8 mouse cellular contexts compared by ENCODE assay signal in the genomic region with DNA sequence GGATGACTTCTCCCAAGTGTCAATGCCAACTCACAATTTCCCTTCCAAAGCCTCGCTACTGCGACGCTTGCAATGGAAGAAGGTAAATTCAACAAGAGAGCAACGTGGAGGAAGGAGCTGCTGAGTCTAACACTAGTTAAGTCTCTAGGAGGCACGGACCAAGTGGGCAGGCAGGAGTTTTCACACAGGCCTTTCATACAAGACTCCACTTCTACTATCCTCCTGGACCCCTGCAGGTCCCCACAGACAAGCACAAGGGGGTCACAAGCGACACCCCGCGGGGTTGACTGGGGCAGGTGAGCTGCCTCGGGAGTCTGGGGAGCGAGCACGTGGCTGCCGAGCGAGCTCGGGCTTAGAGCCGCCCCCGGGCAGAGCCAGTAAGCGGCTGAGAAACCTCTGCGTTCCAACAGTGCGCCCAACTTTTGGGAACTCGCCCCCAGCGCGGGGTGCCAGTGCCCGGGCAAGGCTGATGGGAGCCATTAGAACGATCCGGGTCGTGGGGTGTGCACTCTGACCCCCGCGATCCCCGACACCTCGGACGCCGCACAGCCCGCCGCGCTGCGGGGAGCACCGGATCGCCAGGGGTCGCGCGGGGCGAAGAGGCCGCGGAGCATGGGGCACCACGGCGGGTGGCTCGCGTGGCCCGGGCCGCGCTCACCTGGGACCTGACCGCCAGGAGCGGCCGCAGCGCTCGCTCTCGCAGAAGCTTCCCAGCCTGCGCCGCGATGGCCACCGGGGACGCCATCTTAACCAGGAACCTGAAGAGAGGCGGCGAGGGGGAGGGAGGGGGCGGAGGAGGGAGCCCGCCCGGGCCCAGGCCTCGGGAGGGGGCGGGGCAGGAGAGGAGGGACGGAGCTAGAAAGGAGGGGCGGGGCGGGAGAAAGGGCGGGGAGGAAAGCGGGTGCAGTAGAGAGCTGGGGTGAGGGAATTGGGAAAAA. TPM values are rescaled to one million over a fixed set of nuclear protein-coding genes. Genes with fewer than 3 reads are reported as not detected.
DNase-seq lines count a peak whose midpoint lies in the region; ATAC-seq and TF ChIP-seq lines count a peak whose summit lies in the region.

A gene (minus strand): TSS at position 770 of the 938 bp plus-strand sequence.

- H3K36me3 ChIP-seq in embryonic facial prominence, embryonic 10.5 days (replicated peaks): no peaks in the 10 kb centered on the region
- no peaks in the 10 kb centered on the region for H3K36me3 ChIP-seq in intestine, postnatal 0 days (ENCODE audit: control insufficient read depth, insufficient read depth)
- H3K36me3 ChIP-seq in limb, embryonic 11.5 days (ENCODE audit: control insufficient read depth, insufficient read depth, low read length): no peaks in the 10 kb centered on the region
- no peaks in the 10 kb centered on the region for H3K36me3 ChIP-seq in midbrain, embryonic 13.5 days

- peak within 1 kb of the TSS; percentile 89 for H3K4me3 ChIP-seq in embryonic facial prominence, embryonic 10.5 days
- peak within 1 kb of the TSS; percentile 94 for H3K4me3 ChIP-seq in intestine, postnatal 0 days (ENCODE audit: low read depth, low read length)
- H3K4me3 ChIP-seq in limb, embryonic 11.5 days (ENCODE audit: low read depth, low read length): peak within 1 kb of the TSS; percentile 69
- peak within 1 kb of the TSS; percentile 82 for H3K4me3 ChIP-seq in midbrain, embryonic 13.5 days (replicated peaks)

- H3K4me1 ChIP-seq in embryonic facial prominence, embryonic 10.5 days: peaks cover 21% of the 10 kb centered on the region
- peaks cover 4% of the 10 kb centered on the region; the same call in 1 of the 2 replicates for H3K4me1 ChIP-seq in intestine, postnatal 0 days (replicated peaks; ENCODE audit: control insufficient read depth, insufficient read depth, low read length)
- 0 out of 2 replicates have a peak, but pooled peaks cover 5% of the 10 kb centered on the region for H3K4me1 ChIP-seq in limb, embryonic 11.5 days (ENCODE audit: control insufficient read depth, insufficient read depth, low read length)
- H3K4me1 ChIP-seq in midbrain, embryonic 13.5 days (replicated peaks): peaks cover 8% of the 10 kb centered on the region

- peak within 1 kb of the TSS; percentile 93 for H3K4me2 ChIP-seq in intestine, postnatal 0 days (replicated peaks; ENCODE audit: low read depth)
- peak within 1 kb of the TSS; percentile 68 for H3K4me2 ChIP-seq in limb, embryonic 11.5 days (ENCODE audit: low read depth, severe bottlenecking)
- H3K4me2 ChIP-seq in midbrain, embryonic 13.5 days (replicated peaks): peak within 1 kb of the TSS; percentile 90

- H3K9me3 ChIP-seq in embryonic facial prominence, embryonic 10.5 days: no peaks in the 10 kb centered on the region
- H3K9me3 ChIP-seq in intestine, postnatal 0 days (ENCODE audit: control insufficient read depth): no peaks in the 10 kb centered on the region
- no peaks in the 10 kb centered on the region for H3K9me3 ChIP-seq in limb, embryonic 11.5 days (ENCODE audit: control insufficient read depth, low read length)
- H3K9me3 ChIP-seq in midbrain, embryonic 13.5 days: no peaks in the 10 kb centered on the region

- WGBS in embryonic facial prominence, embryonic 10.5 days: under 1% methylated on average over 66 of the region's 74 CpGs
- under 1% methylated on average over 64 of the region's 74 CpGs for WGBS in intestine, postnatal 0 days
- WGBS in limb, embryonic 11.5 days: under 1% methylated on average over 51 of the region's 74 CpGs
- WGBS in midbrain, embryonic 13.5 days: under 1% methylated on average over 68 of the region's 74 CpGs

- peak within 1 kb of the TSS; percentile 98 for H3K27ac ChIP-seq in embryonic facial prominence, embryonic 10.5 days (replicated peaks)
- peak within 1 kb of the TSS; percentile 84 for H3K27ac ChIP-seq in intestine, postnatal 0 days (ENCODE audit: low read depth, low read length)
- peak within 1 kb of the TSS; percentile 61 for H3K27ac ChIP-seq in limb, embryonic 11.5 days (replicated peaks; ENCODE audit: low read depth, low read length)
- H3K27ac ChIP-seq in midbrain, embryonic 13.5 days: 0 out of 2 replicates have a peak within 1 kb of the TSS, but pooled peaks have one; percentile 49

- H3K27me3 ChIP-seq in embryonic facial prominence, embryonic 10.5 days (replicated peaks; ENCODE audit: low read depth, poor library complexity, severe bottlenecking): no peaks in the 10 kb centered on the region
- H3K27me3 ChIP-seq in intestine, postnatal 0 days (replicated peaks; ENCODE audit: control insufficient read depth, insufficient read depth, low read length): no peaks in the 10 kb centered on the region; the same call in 1 of the 2 replicates
- no peaks in the 10 kb centered on the region for H3K27me3 ChIP-seq in limb, embryonic 11.5 days (ENCODE audit: control insufficient read depth, insufficient read depth, low read length)
- H3K27me3 ChIP-seq in midbrain, embryonic 13.5 days: no peaks in the 10 kb centered on the region

- DNase-seq in 3134 (ENCODE audit: extremely low read depth, insufficient read length, low spot score): peak; percentile 84
- DNase-seq in adrenal gland, postnatal 14 days: peak; percentile 95
- peak; percentile 95 for DNase-seq in embryonic facial prominence, embryonic 10.5 days (ENCODE audit: low spot score)
- DNase-seq in gonadal fat pad, adult 2 months (ENCODE audit: low read depth): no peak
- DNase-seq in limb, embryonic 11.5 days (ENCODE audit: low spot score): peak; percentile 89
- DNase-seq in spleen, adult 12 weeks (ENCODE audit: low spot score): peak; percentile 48

- H3K9ac ChIP-seq in intestine, postnatal 0 days (ENCODE audit: low read depth, low read length): peak within 1 kb of the TSS; percentile 91
- H3K9ac ChIP-seq in limb, embryonic 11.5 days (ENCODE audit: low read length): peak within 1 kb of the TSS; percentile 86
- peak within 1 kb of the TSS; percentile 83 for H3K9ac ChIP-seq in midbrain, embryonic 13.5 days (replicated peaks)

- ATAC-seq in intestine, postnatal 0 days: peak; percentile 91
- ATAC-seq in limb, embryonic 11.5 days (ENCODE audit: insufficient number of reproducible peaks, low FRiP score, low TSS enrichment, low read depth): peak; percentile 89
- ATAC-seq in midbrain, embryonic 13.5 days: peak; percentile 90

- peak; percentile 45 for TF ChIP-seq CTCF in intestine, postnatal 0 days (IDR thresholded peaks at IDR 0.05; ENCODE audit: low read depth)

RNA-seq across cellular contexts. Expression of the gene that starts here (rescaled TPM):
- total RNA-seq in adrenal gland, postnatal 14 days (2021): 135 and 141 TPM in 2 replicates
- polyA plus RNA-seq in embryonic facial prominence, embryonic 10.5 days (2016; fragmentation: Nextera tagmentation; extraction: Ambion mirVana): 55.9 and 56.2 TPM in 2 replicates
- 14.0 and 14.3 TPM in 2 replicates for polyA plus RNA-seq in gonadal fat pad, adult 2 months (2012; rRNA removed)
- 77.3 and 78.1 TPM in 2 replicates for polyA plus RNA-seq in intestine, postnatal 0 days (2015; fragmentation: Nextera tagmentation; extraction: Ambion mirVana)
- 56.5 and 58.4 TPM in 2 replicates for polyA plus RNA-seq in limb, embryonic 11.5 days (2014; fragmentation: Nextera tagmentation; extraction: Ambion mirVana)
- polyA plus RNA-seq in midbrain, embryonic 13.5 days (2015; fragmentation: Nextera tagmentation; extraction: Ambion mirVana): 17.4 and 17.6 TPM in 2 replicates
